Mouse (Mus musculus) limb, embryonic 14.5 days (tissue): ENCODE results near the gene St6galnac6. TPM values are rescaled to one million over a fixed set of nuclear protein-coding genes. Genes with fewer than 3 reads are reported as not detected.

Source experiments
- ATAC-seq: fragments of 200-750 bp; cut with Nextera tagmentation; 2 replicates; pipeline ENCODE4 v1.8.0; 2017; ENCODE audit warnings: low read depth, moderate number of reproducible peaks, moderate TSS enrichment; ENCODE audit not compliant: low FRiP score
- DNase-seq: peaks from one replicate; pipeline ENCODE4 v3.0.0-alpha.2; 2015; ENCODE audit warnings: low spot score
- H3K27ac ChIP-seq: fragments of 300-500 bp; sonication (generic); replicated peaks from 2 replicates; pipeline ENCODE4 v1.5.1; 2014; ENCODE audit warnings: low read depth, mild to moderate bottlenecking, low read length, moderate library complexity, mixed read lengths
- H3K27me3 ChIP-seq: fragments of 300-500 bp; sonication (generic); 2 replicates; pipeline ENCODE4 v1.6.1; 2014; ENCODE audit warnings: low read length, mixed read lengths; ENCODE audit not compliant: control insufficient read depth, insufficient read depth
- H3K36me3 ChIP-seq: fragments of 300-500 bp; sonication (generic); 2 replicates; pipeline ENCODE4 v1.6.1; 2014; ENCODE audit warnings: mild to moderate bottlenecking, low read length, moderate library complexity, mixed read lengths; ENCODE audit not compliant: control insufficient read depth, insufficient read depth
- H3K4me1 ChIP-seq: fragments of 300-500 bp; sonication (generic); 2 replicates; pipeline ENCODE4 v1.6.1; 2014; ENCODE audit warnings: antibody characterized with exemption, low read length, mixed read lengths; ENCODE audit not compliant: control insufficient read depth, insufficient read depth
- H3K4me2 ChIP-seq: fragments of 300-500 bp; sonication (generic); replicated peaks from 2 replicates; pipeline ENCODE4 v1.6.1; 2014; ENCODE audit warnings: low read depth, mild to moderate bottlenecking, low read length, moderate library complexity; ENCODE audit not compliant: severe bottlenecking
- H3K4me3 ChIP-seq: fragments of 300-500 bp; sonication (generic); replicated peaks from 2 replicates; pipeline ENCODE4 v1.5.1; 2014; ENCODE audit warnings: low read length
- H3K9ac ChIP-seq: fragments of 300-500 bp; sonication (generic); 2 replicates; pipeline ENCODE4 v1.6.1; 2014; ENCODE audit warnings: mild to moderate bottlenecking, low read depth, low read length, moderate library complexity; ENCODE audit not compliant: severe bottlenecking
- H3K9me3 ChIP-seq: fragments of 300-500 bp; sonication (generic); 2 replicates; pipeline ENCODE4 v1.6.1; 2016; ENCODE audit warnings: low read length; ENCODE audit not compliant: control insufficient read depth
- POLR2A ChIP-seq: fragments of 200-500 bp; IDR thresholded peaks from 2 replicates; pipeline ENCODE4 v1.8.0; 2012; ENCODE audit warnings: inconsistent platforms, mild to moderate bottlenecking, moderate library complexity, borderline replicate concordance; ENCODE audit not compliant: insufficient read depth, insufficient read length; ENCODE audit errors: extremely low read depth
- WGBS: fragments of 180-500 bp; shearing (Covaris S2); extraction: QIAGEN DNeasy Blood & Tissue Kit; methylation state at CpG from one replicate; pipeline ENCODE4 v1.1.7; 2014; 5-methylcytosine and 5-hydroxymethylcytosine counted together
- polyA plus RNA-seq, 2 experiments: library from polyadenylated mRNA; depleted of rRNA in 1 of 2; stranded (reverse) in 1 of 2; unstranded in 1 of 2; fragments of >200 nt; fragmentation: Nextera tagmentation in 1 of 2; extraction: Ambion mirVana in 1 of 2; gene quantifications; 2 replicates each; pipeline versions ENCODE4 v1.2.1 to v1.2.3; 2012 to 2014

The St6galnac6 gene
- polyA plus RNA-seq (2012; rRNA removed) = 39.2 and 52.9 TPM in 2 replicates
- 10.7 and 11.7 TPM in 2 replicates for polyA plus RNA-seq (2014; fragmentation: Nextera tagmentation; extraction: Ambion mirVana)

- DNase-seq = no peak
- H3K27me3 ChIP-seq = no peaks in the 10 kb centered on the region
- WGBS = 90% methylated on average over 3 of the region's 3 CpGs
- TF ChIP-seq POLR2A = no peak
- H3K36me3 ChIP-seq = peaks cover 25% of the 10 kb centered on the region
- H3K27ac ChIP-seq = no peak within 1 kb of the TSS
- no peaks in the 10 kb centered on the region for H3K9me3 ChIP-seq
- no peak within 1 kb of the TSS for H3K4me3 ChIP-seq
- ATAC-seq = no peak
- H3K9ac ChIP-seq = peak within 1 kb of the TSS; percentile 1; the same call in 1 of the 2 replicates
- peaks cover 11% of the 10 kb centered on the region; the same call in 1 of the 2 replicates for H3K4me1 ChIP-seq
- no peak within 1 kb of the TSS for H3K4me2 ChIP-seq
These were observed at the start of gene St6galnac6 for GRCm38 (mm10) chr2:32599409-32599808. St6galnac6 (plus strand) TSS chr2:32599709.

GRCm38 (mm10) chr2:32549764-32550163 is 49.7 kb upstream of the St6galnac6 start:
- H3K9me3 ChIP-seq = no peaks in the 10 kb centered on the region
- H3K9ac ChIP-seq = peak overlapping the region; percentile 45
- no peak for TF ChIP-seq POLR2A
- 0 out of 2 replicates have a peak overlapping the region, but pooled peaks have one; percentile 0 for H3K4me2 ChIP-seq
- no peaks in the 10 kb centered on the region for H3K27me3 ChIP-seq
- peak; percentile 78 for ATAC-seq
- H3K36me3 ChIP-seq = no peaks in the 10 kb centered on the region; the same call in 1 of the 2 replicates
- peak; percentile 76 for DNase-seq
- peak overlapping the region; percentile 67 for H3K27ac ChIP-seq
- peaks cover 19% of the 10 kb centered on the region for H3K4me1 ChIP-seq
- WGBS = 23% methylated on average over 6 of the region's 6 CpGs
- H3K4me3 ChIP-seq = no peak overlapping the region

GRCm38 (mm10) chr2:32551236-32551635 is 48.3 kb upstream of the St6galnac6 start:
- Histone ChIP-seq H3K9ac (no peak overlapping the region), H3K4me2 (no peak overlapping the region), H3K4me3 (no peak overlapping the region), H3K4me1 (peaks cover 25% of the 10 kb centered on the region), H3K9me3 (no peaks in the 10 kb centered on the region), H3K27ac (no peak overlapping the region), H3K36me3 (no peaks in the 10 kb centered on the region; the same call in none of the 2 replicates), H3K27me3 (no peaks in the 10 kb centered on the region)
- TF ChIP-seq POLR2A = no peak
- ATAC-seq = no peak
- DNase-seq = no peak
- 71% methylated on average over 5 of the region's 5 CpGs for WGBS

GRCm38 (mm10) chr2:32553592-32554148 is 45.8 kb upstream of the St6galnac6 start:
- TF ChIP-seq POLR2A = no peak
- ATAC-seq = no peak
- WGBS = 77% methylated on average over 7 of the region's 7 CpGs

GRCm38 (mm10) chr2:32555484-32555883 is 44.0 kb upstream of the St6galnac6 start:
- Histone ChIP-seq H3K27me3 (no peaks in the 10 kb centered on the region), H3K9ac (no peak overlapping the region), H3K4me1 (peaks cover 9% of the 10 kb centered on the region; the same call in 1 of the 2 replicates), H3K4me2 (no peak overlapping the region), H3K27ac (0 out of 2 replicates have a peak overlapping the region, but pooled peaks have one; percentile 26), H3K36me3 (peaks cover 19% of the 10 kb centered on the region), H3K9me3 (no peaks in the 10 kb centered on the region), H3K4me3 (no peak overlapping the region)
- DNase-seq (peak; percentile 22), ATAC-seq (0 out of 2 replicates have a peak, but pooled peaks have one; percentile 34)
- 60% methylated on average over 4 of the region's 4 CpGs for WGBS
- no peak for TF ChIP-seq POLR2A

More at GRCm38 (mm10) chr2:32553592-32554148, 45.8 kb upstream of the St6galnac6 start:
- Histone ChIP-seq H3K4me1 (peaks cover 25% of the 10 kb centered on the region), H3K9me3 (no peaks in the 10 kb centered on the region), H3K4me3 (no peak overlapping the region), H3K4me2 (no peak overlapping the region), H3K36me3 (peaks cover 4% of the 10 kb centered on the region), H3K9ac (no peak overlapping the region), H3K27me3 (no peaks in the 10 kb centered on the region), H3K27ac (no peak overlapping the region)
- DNase-seq = no peak
